Mouse (Mus musculus) lung, postnatal 10 days (tissue): Measurements from ENCODE around the gene 4930558K02Rik.
A peak's percentile ranks its signal among the peaks of the same experiment; 100 is the strongest.

Experiments
- DNase-seq: peaks from one replicate; pipeline ENCODE4 v3.0.0; 2021

4930558K02Rik gene

DNA sequence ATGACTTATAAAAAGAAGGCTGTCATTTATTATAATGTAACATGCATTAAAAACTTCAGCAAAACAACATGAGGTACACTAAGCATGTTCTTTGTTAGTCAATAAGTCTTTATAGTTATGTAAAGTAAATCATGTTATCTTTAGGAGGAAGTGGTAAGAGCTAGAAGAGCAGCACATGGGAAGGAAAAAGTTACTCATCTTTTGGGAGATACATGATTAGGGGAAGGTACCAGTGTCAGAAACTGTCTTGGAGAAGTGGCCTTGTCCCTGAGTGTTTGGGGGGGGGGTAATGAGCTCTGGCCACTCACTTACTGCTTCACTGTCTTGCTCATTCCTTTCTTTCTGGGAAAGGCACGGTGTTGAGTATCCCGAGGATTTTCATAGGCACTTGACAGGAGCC is 37.4 kb downstream of the 4930558K02Rik start:
- DNase-seq, result no peak

DNA sequence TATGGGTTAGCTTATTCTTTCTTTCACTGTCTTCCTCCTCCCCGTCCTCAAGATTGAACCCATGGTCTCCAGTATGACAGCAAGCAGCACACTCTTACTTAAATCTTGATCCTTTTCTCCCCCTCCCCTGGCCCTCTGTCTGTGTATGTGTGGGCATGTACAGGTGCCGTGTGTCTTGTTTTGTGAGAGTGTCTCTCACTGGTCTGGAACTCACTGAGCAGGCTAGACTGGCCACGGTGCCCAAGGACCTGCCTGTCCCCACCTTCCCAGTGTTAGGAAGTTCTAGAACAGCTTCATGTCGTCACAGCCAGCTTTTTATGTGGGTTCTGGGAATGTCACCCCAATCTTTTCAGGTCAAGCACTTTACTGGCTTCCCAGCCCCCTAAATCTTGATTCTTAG is 47.1 kb downstream of the 4930558K02Rik start:
- DNase-seq, result no peak

- no peak for DNase-seq
Measured at GRCm38 (mm10) chr1:161931817-161932216, 47.6 kb downstream of the 4930558K02Rik start.

DNA sequence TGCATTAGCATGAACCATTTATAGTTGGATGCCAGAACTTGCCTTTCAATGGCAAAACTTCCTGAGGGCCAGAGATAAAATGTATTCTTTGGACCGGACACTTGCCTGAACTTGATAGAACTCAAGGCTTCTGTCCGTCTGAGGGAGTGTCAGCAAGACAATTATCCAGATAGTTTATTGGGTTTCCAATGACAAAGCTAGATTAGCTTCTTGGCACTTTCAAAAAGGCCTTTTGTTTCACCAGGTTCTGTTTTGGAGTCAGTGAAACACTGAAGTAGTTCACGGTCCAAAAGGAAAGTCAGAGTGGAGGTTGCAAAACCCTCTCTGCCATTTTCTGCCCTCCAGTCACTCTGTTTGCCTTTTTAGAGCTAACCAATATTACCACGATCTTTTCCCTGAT is 48.1 kb downstream of the 4930558K02Rik start:
- DNase-seq, result no peak

- DNase-seq, result no peak
Measured at GRCm38 (mm10) chr1:161927976-161928375, 51.5 kb downstream of the 4930558K02Rik start.

DNA sequence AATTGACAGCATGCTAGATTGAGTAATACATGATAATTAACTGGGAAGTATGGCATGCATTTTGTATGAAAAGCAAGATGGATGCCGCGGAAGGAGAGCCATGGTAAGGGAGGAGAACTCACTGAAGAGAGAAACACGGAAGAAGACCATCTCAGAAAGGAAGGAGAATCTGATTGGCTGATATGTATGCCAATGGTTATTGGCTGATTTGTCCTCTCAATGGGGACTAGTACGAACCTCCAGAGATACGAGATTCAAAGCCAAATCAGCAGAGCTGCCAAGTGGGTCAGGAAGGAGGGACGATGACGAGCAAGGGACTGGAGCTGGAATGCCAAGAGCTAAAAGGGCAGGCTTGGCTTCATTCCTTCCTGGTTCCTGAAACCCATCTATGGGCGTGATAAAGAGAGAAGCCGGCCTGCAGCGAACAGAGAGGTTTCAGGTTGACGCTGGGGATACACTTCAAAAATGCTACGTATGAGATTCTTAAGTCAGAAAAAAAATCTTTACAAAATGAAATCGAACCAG is 54.1 kb downstream of the 4930558K02Rik start:
- peak; percentile 46 for DNase-seq

DNA sequence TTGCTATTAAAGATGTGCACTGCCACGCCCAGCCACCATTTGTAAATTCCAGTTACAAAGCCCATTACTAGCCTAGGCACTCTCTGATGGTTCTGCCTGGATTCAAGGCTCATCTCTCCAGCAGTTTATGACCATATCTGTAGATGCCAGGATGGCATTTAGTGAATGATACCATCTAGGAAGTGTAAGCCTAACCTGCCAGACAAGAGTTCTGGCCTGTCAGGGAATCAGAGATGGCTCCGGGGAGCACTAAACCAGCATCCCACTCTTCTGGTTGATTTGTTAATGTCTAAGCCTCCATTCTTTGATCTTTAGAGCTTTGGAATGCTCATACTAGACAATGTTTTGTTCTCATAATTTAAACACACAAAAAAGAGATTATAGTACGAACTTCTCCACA is 55.1 kb downstream of the 4930558K02Rik start:
- DNase-seq, result no peak

- no peak for DNase-seq
Measured at GRCm38 (mm10) chr1:161921928-161922327, 57.5 kb downstream of the 4930558K02Rik start.

DNA sequence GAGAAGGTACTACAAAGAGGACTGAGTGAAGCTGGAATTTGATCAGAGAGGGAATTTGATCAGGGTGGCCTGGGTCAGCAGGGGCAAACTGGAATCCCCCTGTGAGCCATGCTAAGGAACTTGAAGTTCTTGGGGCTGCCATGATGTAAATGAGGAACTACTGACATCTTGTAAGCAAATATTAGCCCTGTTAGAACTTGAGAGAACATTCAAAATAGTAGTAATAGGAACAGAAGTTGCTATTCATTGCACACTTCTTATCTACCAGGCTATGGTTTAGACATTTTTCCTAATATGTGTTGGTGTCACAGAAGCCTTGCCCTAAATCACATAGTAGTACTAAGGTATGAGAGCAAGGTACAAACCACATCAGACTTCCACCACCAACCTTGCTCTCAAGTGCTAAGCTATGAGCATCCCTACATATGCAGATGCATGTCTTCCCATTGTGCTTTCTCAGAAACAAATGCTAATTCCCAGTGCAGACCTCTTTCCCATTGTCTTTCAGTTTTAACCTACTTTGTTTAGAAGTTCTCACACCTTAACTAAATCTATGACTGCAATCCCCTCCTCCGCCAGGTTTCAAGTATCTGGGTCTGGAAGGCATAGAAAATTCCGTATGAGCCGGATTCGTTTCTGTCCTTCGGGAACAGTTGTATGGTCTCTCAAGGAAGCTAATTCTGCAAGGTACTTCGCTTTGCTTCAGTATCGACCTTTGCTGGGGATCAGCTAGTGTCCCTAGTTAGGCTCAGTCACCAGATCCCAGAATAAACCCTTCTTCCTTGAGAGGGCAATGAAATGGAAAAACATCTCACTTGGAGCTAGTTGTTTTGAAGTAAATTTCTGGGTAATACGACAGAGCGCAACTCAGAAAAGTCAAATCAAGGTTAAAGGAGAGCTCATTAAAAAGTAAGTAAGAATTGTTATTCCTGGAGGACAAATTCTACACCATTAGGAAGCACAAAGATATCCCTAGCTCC is 58.7 kb downstream of the 4930558K02Rik start:
- no peak for DNase-seq

GRCm38 (mm10) chr1:161919594-161919993 is 59.8 kb downstream of the 4930558K02Rik start:
- DNase-seq, result no peak

DNA sequence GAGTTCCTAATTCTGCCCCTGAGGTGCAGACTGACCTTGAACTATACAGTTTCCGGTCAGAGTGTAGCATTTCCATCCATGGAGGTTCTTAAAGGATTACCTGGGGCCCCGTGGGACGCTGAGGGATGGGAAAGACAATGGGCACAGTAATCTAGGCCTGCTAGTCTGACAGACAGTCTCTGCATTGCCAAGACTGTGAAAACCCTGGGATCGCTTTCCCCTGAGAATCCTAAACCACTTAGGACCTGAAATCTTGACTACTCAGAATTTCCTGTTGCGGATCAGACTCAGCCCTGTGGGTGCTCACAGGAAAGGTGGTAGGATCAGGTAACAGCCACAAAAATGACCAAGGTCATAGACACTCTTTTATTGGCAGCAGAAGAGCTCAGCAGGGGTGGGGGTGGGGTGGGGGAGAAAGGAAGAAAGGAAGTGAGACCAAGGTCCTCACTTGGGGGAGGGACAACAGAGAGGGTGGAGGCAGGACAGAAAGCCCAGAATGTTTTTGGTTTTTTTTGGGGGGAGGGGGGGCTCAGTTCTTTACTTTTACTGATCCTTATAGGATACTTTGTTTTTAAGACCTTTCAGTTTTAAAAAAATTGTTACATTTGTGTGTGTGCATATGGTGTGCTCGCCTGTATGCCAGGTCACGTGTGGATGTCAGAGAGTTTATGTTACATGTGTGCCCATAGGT is 60.6 kb downstream of the 4930558K02Rik start:
- no peak for DNase-seq

DNA sequence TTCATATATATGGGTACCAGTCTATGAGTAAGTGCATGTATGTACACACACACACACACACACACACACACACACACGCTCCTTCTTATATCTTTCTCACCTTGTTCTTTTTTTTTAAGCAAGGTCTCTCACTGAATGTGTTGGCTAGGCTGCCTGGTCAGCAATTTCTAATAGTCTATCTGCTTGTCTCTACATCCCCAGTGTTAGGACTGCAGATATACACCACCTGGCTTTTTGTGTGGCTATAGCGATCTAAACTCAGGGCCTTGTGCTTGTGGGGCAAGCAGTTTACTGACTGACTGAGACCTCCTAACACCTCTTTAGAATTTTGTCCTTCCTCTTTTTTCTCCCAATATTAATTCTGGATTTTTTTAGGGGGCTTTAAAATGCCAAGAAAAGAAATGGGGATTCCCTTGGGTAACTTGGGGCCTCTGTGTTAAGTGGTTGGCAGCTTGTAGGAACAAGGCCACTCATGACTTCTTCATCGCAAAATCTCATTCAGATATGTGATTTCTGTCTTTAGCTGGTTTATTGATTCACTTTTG is 61.4 kb downstream of the 4930558K02Rik start:
- DNase-seq, result no peak

- DNase-seq, result no peak
Measured at GRCm38 (mm10) chr1:161916036-161916435, 63.4 kb downstream of the 4930558K02Rik start.

DNA sequence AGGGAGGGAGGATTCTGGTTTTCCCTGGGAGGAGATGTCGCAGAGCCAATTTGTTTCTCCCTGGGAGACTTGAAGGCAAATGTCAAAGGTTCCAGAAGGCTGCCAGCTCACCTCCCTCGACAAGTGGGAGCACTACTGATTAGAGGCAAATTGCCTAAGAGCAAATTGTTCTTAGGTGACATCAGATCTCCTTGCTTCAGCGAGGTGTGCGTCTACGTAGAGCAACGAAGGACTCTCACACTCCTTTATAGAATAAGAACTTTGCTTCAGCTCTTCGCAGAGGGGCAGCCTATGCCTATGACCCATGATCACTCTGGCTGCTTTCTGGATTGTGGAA is 65.8 kb downstream of the 4930558K02Rik start:
- DNase-seq, result peak; percentile 30

- DNase-seq, result no peak
Measured at GRCm38 (mm10) chr1:161912940-161913647, 66.3 kb downstream of the 4930558K02Rik start.

DNA sequence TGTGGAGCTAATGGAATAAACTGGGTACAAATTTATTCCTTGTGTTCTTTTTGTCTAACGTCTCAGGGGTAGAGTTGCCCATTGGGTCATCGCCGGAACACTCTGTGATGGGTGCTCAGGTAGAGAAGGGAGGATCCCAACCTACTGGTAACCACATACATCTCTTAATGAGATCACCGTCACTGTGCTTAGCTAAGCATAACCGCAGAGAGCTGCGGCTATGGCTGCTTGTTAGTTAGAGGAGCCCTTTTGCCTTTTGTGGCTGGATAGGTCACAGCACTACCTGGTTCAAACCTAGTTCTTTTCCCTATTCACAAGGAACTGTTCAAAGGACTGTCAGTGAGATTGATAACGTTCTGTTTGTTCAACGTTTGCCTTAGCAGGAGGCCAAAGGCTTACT is 70.4 kb downstream of the 4930558K02Rik start:
- DNase-seq, result no peak

DNA sequence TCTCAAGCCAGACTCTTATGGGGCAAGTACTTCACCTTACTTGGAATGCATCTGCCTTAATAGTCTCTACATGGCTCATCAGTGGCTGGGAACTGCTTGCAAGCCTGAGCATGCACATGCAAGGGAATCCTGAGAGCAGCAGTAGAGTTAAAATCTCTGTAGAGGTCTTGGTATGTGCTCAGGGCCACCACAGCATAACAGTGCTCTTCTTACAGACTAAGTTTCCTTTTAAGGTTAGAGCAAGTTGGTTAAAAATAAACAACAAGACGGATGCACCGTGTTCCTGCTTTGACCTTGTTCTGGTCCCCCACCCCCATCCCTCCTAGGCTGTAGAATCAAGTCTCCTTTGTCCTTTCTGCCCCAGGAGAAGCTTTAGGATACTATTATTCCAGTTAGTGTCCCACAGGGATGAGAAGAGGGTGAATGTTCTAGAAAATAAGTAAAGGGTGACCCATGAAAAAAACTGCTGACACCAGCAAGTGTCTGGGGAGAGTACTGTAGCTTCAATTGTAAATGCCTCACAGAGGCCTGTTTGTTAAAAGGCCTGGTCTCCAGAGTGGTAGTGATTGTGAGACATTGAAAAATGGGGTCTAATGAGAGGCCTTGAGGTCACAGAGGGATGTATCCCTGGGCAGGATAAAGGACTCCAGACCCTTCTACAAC is 71.5 kb downstream of the 4930558K02Rik start:
- no peak for DNase-seq

GRCm38 (mm10) chr1:161907111-161907510 is 72.3 kb downstream of the 4930558K02Rik start:
- no peak for DNase-seq

- no peak for DNase-seq
Measured at GRCm38 (mm10) chr1:161902692-161903452, 76.6 kb downstream of the 4930558K02Rik start.

DNA sequence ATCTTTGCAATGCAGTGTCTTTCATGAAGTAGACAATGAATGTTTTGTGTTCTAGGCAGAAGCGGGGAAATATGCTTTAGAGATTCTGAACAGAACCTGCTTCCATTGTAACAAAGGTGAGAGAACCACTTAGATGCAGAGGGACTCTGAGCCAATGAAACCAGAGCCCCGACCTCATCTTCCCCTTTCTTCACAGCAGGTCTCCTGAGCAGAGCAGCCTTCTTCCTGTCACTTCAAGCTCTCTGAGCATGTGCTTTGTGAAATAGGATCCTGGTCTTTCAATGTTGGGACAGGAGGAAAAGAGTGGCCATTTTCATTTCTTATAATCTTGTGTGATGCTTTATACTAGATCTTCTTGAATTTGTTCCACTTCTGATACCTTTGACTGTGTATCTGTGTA is 79.3 kb downstream of the 4930558K02Rik start:
- DNase-seq, result no peak

DNA sequence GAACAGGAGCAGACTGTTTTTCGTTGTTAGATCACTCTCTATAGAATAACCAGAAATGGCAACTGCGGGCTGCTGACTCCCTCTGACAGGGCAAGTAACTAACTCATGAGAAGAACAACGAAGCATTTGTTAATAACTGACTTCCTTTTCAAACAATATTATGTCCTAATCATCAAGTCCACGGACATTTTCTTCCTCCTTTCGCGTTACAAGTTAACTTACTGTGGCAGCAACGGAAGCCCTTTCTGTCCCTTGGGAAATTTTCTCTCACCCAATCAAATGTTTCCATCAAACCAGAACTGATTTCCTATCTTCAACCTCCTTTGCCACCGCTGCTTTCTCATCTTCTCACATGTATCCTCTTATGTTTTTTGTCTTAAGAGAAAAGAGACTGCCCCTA is 82.2 kb downstream of the 4930558K02Rik start:
- no peak for DNase-seq

GRCm38 (mm10) chr1:161896130-161896529 is 83.3 kb downstream of the 4930558K02Rik start:
- DNase-seq, result no peak
